Mouse (Mus musculus) frontal cortex, postnatal 14 days (tissue): ENCODE data around the gene Ccdc102a.
"Not testable (repeated sequence)": the region's sequence is repeated elsewhere in the genome, so short reads cannot be mapped to it uniquely, and the experiment has no call there.

ENCODE experiments used
- DNase-seq, 2 experiments: peaks; one replicate each; pipeline ENCODE4 v3.0.0; 2022; ENCODE audit warnings: low spot score in 2 of 2

Gene Ccdc102a

DNA sequence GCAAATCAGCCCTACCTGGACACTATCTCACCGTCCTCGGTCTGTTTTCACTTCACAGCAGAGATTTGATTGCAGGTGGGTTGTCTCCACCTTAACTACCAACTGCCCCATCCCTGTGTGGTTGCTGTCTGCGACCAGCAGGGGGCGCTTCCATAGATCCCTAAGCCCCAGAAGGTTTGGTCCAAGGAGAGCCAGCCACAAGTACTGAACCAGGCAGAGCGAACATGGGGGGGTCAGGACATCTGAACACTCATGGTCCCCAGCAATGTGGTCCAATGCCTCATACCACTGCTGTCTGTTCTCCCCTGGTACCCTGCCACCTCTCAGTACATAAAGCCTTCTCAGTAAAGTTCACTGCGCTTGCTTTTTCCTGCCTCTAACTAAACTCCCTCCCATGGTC lies 43.5 kb downstream of the Ccdc102a start:
- peak in 1 of 2 experiments; percentile 53 for DNase-seq

DNA sequence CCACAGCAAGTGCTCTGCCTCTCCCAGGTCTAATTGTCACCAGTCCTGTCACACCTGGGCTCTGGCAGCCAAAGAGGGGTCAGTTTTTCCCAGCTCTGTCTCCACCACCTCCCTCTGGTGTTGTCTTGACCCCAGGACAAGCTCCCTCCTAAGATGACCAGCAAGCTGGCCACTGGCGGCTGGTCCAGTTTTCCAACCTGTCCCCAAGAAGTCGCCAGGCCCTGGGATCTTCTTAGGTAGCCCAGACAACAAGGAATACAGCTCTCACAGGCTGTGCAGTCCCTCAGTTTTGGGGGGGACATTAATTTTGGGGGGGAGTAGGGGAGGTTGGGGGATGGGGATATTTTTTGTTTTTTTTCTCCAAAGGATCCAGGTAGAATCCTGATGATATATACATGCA lies 45.3 kb downstream of the Ccdc102a start:
- no peak for DNase-seq

DNA sequence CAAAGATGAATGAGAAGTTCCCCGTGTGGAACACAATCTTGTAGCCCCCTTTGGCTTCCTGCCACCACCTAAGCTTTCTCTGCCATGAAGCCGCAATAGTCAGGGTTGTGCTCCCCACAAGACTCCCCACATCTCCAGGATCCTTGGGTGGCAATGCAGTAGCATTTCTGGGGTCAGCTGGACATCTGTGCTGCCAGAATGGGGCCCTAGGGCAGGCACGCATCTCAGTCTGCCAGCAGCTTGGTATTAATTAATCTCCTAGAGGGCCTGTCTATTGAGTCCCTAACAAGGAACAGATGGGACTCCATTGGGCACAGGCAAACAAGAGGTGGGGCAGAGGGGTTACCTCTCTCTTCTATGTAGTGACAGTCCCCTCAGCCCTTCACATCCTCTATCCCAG lies 45.7 kb downstream of the Ccdc102a start:
- no peak for DNase-seq

DNA sequence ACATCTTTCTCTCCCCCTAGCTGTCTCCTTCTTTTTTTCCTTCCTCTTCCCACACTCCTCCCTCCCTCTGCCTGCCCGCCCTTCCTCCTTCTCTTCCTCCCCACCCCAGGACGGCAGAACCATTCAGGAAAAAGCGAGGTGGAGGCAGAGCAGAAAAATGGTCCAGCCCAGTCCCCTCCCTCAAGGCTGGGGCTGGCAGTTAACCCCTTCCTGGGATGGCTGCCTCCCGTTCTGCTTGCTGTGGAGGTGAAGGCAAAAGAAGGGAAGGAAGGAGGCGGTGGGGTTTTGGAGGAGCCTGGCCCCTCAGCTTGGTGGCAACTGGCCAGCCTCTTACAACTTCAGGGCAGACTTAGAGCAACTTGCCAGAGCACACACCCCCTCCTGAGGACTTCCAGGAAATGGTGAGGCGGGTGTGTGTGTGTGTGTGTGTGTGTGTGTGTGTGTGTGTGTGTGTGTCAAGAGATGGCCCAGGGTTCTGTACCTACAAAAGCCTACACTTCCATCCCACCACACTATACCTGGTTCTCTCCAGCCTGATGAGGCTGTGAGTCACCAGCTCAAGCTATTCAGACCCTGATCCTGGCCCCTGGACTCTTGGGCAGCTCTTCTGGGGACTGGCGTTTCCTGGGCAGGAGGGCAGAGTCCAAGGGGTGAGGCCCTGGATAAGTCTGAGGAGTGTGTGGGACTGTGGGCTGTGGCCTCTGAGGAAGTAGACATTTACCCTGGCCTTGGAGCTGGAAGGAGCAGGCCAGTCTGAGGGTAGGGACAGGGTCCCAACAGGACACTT lies 46.6 kb downstream of the Ccdc102a start:
- peak; percentile 68 to 76 for DNase-seq

DNA sequence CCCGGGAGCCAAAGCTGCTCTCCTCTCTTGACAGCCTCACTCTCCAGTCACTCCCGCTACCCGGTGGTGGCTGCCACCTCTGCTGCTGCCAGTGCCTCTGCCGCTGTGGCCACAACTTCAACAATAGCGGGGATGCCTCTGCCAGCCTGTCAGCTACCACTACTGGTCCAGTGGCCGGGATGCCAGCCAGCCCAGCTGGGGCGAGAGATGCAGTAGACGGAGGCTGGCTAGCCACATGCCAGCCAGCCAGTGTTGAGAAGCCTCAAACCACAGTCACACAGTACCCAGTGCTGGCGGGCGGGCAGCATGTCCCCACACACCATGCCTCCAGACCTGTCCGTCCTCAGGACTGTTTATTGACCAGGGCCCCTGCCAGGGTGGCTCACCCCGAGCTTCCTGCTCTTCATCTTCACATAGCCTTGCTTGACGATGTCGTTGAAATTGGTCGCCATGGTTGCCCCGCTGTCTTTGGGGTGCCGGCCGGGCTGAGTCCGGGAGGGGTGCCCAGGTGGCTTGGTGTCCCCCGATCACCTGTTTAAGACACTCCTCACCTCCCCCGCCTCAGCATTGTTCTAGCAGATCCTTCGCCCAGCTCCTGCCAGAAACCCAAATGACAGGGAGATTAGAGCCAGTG lies 47.3 kb downstream of the Ccdc102a start:
- peak in 1 of 2 experiments; percentile 59 for DNase-seq

DNA sequence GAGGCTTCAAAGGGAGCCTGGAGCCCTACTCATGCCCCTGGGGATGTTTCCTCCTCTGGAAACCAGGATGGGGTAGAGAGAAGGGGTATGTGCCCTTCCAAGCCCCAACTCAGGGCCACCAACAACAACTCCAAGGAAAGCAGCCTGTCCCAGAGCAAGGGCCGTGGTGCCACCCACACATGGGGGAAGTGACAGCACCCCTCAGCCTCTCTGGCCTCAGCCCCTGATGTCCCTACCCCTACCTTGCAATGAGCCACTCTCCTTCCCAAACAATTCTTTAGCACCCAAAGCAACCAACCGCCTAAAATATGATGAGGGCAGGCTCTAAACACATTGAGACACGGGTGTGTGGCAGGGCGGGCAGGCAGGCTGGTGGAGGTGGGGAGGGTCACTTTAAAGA lies 47.9 kb downstream of the Ccdc102a start:
- DNase-seq: no peak

DNA sequence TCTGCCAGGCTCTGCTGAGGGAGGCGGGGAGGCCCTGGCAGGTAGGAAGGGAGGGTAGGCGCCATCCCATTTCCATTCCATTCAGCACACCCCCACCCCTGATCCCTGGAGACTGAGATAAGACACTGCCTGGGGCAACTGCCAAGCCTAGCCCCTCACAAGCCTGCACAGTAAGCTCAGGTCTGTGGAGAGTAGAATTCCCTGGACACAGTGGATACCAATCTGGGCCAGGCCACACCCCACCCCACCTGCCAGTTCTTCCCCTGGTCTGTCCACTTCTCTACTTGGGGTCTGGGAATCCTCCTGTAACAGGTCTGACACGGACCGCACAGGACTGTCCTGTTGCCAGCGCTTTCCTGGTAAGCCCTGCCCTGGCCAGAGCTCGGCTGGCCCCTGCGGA lies 48.8 kb downstream of the Ccdc102a start:
- DNase-seq: no peak

DNA sequence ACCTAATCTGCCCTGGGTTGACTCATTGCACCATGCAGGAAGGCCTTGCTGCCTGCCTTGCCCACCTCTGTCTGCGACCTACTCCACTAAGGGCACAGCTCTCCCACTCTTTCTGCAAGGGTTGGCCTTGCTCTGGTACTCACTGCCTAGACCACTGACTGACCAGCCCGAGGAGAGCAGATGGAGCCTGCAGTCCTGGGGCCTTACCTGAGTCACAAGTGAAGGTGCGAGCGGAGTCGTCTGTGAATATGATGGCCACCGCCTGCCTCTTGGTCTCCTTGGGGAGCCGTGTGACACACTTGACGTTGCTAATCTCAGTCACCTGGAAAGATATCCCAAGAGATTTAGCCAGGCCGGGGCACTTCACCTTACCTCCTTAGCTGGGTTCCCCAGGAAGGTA lies 51.0 kb downstream of the Ccdc102a start:
- no peak for DNase-seq

DNA sequence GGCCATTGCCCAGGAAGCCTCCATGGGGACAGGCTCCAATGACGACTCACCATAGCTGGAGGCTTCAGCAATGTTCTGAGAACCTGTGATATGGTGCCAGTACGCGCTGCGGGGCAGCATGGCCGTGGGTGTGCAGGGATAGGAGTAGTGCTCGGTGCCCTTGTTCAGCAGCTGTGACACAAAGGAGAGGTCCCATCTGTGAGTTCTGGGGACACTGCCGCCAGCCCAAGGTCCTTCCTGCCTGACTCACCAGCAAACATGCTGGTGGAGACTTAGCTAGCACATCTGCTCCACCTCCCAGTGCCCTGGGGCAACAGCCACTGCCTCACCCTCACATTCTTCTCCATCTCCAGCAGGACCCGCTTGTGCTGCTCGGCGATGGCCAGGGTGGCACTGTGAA lies 52.6 kb downstream of the Ccdc102a start:
- DNase-seq: no peak

DNA sequence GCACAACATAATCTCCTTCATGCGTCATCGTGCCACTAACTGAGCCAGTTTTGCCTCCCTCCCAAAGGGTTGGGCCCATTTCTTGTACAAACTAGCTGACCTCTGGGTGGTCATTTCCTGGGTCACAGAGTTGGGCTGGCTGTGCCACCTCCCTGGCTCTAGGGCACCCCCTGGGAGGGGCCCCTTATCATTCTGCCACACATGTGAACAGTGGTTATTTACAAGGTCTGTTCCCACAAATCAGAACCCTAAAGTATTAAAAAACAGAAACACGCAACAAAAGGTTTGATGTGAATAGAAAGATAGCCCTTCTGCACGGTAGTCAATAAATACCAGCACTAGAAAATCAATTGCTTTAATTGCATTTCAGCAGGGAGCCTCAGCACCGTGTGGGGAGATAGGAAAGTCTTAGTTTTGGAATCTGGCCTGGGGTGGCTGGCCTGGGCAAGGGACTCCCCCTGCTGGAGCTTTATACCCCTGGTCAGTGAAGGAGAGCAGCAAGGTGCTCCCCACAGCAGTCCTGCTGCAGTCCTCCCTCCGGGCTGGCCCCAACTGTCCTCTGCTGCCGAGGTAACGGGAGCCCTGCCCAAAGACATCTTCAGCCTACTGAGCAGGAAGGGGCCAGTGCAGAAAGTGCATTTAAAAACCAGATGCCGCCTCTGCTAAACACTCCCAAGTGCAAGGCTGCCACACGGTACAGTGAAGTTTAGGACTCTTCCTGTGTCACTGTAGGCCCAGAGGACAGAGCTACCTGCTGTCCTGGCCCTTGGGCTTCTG lies 53.8 kb downstream of the Ccdc102a start:
- DNase-seq: no peak

DNA sequence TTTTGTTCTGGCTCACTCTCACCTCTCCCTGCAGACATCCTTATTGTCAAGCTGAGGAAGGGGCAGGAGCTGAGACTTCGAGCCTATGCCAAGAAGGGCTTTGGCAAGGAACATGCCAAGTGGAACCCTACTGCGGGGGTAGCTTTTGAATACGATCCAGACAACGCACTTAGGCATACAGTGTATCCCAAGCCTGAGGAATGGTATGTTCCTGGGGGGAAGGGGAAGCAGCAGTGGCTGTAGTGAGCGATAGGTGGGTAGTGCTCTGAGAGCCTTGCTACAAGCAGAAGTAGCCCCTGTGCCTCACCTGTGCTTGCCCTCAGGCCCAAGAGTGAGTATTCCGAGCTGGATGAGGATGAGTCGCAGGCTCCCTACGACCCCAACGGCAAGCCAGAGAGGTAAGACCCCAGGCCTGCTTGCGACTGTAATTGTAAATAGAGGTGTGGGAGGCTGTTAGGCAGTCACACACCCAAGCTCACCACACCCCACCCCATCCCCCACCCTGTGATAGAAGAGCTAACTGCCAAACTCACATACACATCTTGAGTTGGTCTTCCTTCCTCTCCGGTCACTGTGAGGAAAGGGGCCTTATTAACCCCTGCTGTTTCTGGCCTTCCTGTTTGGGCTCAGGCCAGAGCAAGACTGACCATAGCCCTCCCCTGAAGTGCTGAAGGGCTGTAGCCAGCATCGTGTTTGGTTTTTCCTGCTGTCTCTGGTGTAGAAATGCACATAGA lies 55.2 kb downstream of the Ccdc102a start:
- DNase-seq: no peak

DNA sequence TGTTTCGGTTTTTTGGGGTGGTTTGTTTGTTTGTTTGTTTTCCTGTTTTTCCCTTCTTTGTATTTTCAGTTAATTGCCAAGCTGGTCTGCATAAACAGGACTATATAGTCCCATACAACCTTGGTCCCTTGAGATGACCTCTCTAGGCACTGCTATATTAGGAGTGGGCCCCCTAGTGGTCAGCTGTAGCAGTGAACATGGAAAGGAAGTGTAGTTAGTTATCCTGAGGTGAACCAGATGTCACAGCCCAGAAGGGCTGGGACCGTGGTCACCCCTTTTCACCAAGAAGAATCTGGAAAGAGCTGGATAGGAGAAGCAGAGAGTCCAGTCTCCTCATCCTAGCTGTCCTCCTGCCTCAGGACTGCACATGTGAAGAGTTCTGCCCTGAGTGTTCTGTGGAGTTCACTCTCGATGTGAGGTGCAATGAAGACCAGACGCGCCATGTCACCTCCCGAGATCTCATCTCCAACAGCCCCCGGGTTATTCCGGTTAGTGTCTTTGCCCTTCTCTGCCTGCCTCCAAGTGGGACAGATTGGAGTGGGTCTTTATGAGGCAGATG lies 56.5 kb downstream of the Ccdc102a start:
- DNase-seq: peak in 1 of 2 experiments; percentile 36

DNA sequence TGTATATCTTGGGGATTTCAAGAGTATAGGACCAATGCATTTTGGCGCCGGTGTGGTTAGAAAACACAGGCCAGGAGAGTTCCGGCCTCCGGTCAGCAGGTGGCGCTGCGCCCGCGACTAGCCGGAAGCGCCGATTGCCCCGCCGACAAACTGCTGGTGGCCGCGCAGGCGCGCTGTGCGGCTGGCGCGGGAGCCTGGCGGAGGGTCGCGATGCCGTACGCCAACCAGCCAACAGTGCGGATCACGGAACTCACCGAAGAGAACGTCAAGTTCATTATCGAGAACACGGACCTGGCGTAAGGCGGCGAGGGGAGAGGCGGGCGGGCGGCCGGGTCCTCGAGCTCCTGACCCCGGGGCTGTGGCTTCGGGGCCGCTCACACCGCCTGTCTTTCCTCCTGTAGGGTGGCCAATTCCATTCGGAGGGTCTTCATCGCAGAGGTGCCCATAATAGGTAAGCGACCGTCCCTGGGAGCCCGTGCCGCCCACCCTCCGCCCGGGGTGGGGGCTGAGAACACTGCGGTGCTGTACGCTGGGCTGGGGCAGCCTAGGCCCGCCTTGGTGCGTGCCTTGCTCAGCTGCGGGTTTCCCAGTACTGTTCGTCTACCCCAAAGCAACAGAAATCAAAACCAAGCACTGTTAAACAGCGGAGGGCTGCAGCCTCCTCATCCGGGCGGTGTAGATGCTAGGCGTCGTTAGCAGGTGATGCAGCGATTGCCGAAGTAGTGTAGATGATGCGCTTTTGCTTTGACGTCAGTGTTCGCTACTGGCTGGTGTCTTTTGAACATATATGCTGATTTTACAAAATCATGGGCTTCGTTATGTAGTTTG lies 60.3 kb downstream of the Ccdc102a start, which contains the start of gene Polr2c:
Polr2c (plus strand) TSS at position 105 of the 828 bp plus-strand sequence.
- peak; percentile 77 to 87 for DNase-seq

DNA sequence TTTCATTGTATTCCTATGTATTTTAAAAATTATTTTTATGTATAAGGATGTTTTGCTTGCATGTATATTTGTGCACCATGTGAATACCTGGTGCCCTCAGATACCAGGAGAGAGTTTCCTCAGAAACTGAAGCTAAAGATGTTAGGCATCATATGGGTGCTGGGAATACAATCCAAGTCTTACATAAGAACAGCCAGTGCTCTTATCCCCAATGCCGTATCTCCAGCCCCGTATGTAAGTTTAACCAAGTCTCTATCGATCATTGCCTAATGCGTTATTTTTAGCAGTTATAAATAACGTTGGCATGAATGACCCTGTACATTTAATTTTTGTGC lies 60.9 kb downstream of the Ccdc102a start:
- DNase-seq: no peak

DNA sequence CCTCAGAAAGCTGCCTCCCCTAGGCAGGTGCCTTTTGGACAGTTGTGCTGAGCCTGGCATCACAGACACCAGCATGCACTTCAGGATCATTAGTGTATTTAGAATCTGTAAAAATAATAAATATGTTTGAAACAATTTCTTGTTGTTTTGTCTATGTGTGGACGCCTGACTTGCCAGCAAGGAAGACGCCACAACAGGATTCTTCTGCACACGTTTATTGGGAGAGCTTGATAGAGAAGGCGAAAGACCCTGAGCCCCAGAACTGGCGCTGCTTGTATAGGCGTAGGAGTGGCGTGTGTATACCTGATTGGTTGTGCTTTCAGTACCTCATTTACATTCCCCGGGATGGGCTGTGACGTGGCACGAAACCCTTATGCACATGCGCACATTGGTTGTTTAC lies 63.1 kb downstream of the Ccdc102a start:
- DNase-seq: not testable (repeated sequence)
